Mouse (Mus musculus): Measurements from ENCODE around the gene Snx14. TPM values are rescaled to one million over a fixed set of nuclear protein-coding genes. Genes with fewer than 3 reads are reported as not detected.

The Snx14 gene
- polyA plus RNA-seq, 1 experiment = 15.4 TPM

- no peaks in the 10 kb centered on the region for H3K4me1 ChIP-seq (ENCODE audit: control insufficient read depth, insufficient read depth, low read length)
- WGBS = 82% methylated on average over 6 of the region's 6 CpGs
- no peak for DNase-seq
- H3K4me3 ChIP-seq (replicated peaks; ENCODE audit: extremely low read depth, low read depth, low read length) = no peak overlapping the region
- TF ChIP-seq POLR2A (IDR thresholded peaks at IDR 0.05; ENCODE audit: borderline replicate concordance, extremely low read depth, low read depth, low read length) (no peak), CTCF (IDR thresholded peaks at IDR 0.05; ENCODE audit: insufficient read depth, low read length) (no peak)
Measured at GRCm38 (mm10) chr9:88352741-88353140, 86.0 kb downstream of the Snx14 start.

GRCm38 (mm10) chr9:88351163-88351562 lies 87.6 kb downstream of the Snx14 start:
- no peak for DNase-seq
- no peaks in the 10 kb centered on the region for H3K4me1 ChIP-seq (ENCODE audit: control insufficient read depth, insufficient read depth, low read length)
- no peak overlapping the region for H3K4me3 ChIP-seq (replicated peaks; ENCODE audit: extremely low read depth, low read depth, low read length)
- TF ChIP-seq CTCF (IDR thresholded peaks at IDR 0.05; ENCODE audit: insufficient read depth, low read length) = no peak
- no peak for TF ChIP-seq POLR2A (IDR thresholded peaks at IDR 0.05; ENCODE audit: borderline replicate concordance, extremely low read depth, low read depth, low read length)
- 32% methylated on average over 3 of the region's 3 CpGs for WGBS

- DNase-seq = no peak
- TF ChIP-seq CTCF (IDR thresholded peaks at IDR 0.05; ENCODE audit: insufficient read depth, low read length) = no peak
- no peak for TF ChIP-seq POLR2A (IDR thresholded peaks at IDR 0.05; ENCODE audit: borderline replicate concordance, extremely low read depth, low read depth, low read length)
- Histone ChIP-seq H3K4me3 (replicated peaks; ENCODE audit: extremely low read depth, low read depth, low read length) (no peak overlapping the region), H3K4me1 (ENCODE audit: control insufficient read depth, insufficient read depth, low read length) (no peaks in the 10 kb centered on the region)
- WGBS = 57% methylated on average over 1 of the region's 1 CpGs
Measured at GRCm38 (mm10) chr9:88350317-88350716, 88.4 kb downstream of the Snx14 start.

- Histone ChIP-seq H3K4me1 (ENCODE audit: control insufficient read depth, insufficient read depth, low read length) (no peaks in the 10 kb centered on the region), H3K4me3 (replicated peaks; ENCODE audit: extremely low read depth, low read depth, low read length) (no peak overlapping the region)
- DNase-seq = no peak
- 79% methylated on average over 6 of the region's 6 CpGs for WGBS
- TF ChIP-seq CTCF (IDR thresholded peaks at IDR 0.05; ENCODE audit: insufficient read depth, low read length) = no peak
- no peak for TF ChIP-seq POLR2A (IDR thresholded peaks at IDR 0.05; ENCODE audit: borderline replicate concordance, extremely low read depth, low read depth, low read length)
Measured at GRCm38 (mm10) chr9:88348623-88349022, 90.1 kb downstream of the Snx14 start.

- no peak for DNase-seq
- TF ChIP-seq CTCF (IDR thresholded peaks at IDR 0.05; ENCODE audit: insufficient read depth, low read length) (no peak), POLR2A (IDR thresholded peaks at IDR 0.05; ENCODE audit: borderline replicate concordance, extremely low read depth, low read depth, low read length) (no peak)
- no peaks in the 10 kb centered on the region for H3K4me1 ChIP-seq (ENCODE audit: control insufficient read depth, insufficient read depth, low read length)
- no peak overlapping the region for H3K4me3 ChIP-seq (replicated peaks; ENCODE audit: extremely low read depth, low read depth, low read length)
- 40% methylated on average over 5 of the region's 5 CpGs for WGBS
Measured at GRCm38 (mm10) chr9:88346857-88347256, 91.9 kb downstream of the Snx14 start.

GRCm38 (mm10) chr9:88344424-88344823 lies 94.3 kb downstream of the Snx14 start:
- no peak for DNase-seq
- TF ChIP-seq CTCF (IDR thresholded peaks at IDR 0.05; ENCODE audit: insufficient read depth, low read length) (no peak), POLR2A (IDR thresholded peaks at IDR 0.05; ENCODE audit: borderline replicate concordance, extremely low read depth, low read depth, low read length) (no peak)
- H3K4me1 ChIP-seq (ENCODE audit: control insufficient read depth, insufficient read depth, low read length) = no peaks in the 10 kb centered on the region
- 95% methylated on average over 2 of the region's 2 CpGs for WGBS
- H3K4me3 ChIP-seq (replicated peaks; ENCODE audit: extremely low read depth, low read depth, low read length) = no peak overlapping the region

GRCm38 (mm10) chr9:88342701-88343100 lies 96.1 kb downstream of the Snx14 start:
- no peak for TF ChIP-seq CTCF (IDR thresholded peaks at IDR 0.05; ENCODE audit: insufficient read depth, low read length)
- no peak for TF ChIP-seq POLR2A (IDR thresholded peaks at IDR 0.05; ENCODE audit: borderline replicate concordance, extremely low read depth, low read depth, low read length)
- Histone ChIP-seq H3K4me3 (replicated peaks; ENCODE audit: extremely low read depth, low read depth, low read length) (no peak overlapping the region), H3K4me1 (ENCODE audit: control insufficient read depth, insufficient read depth, low read length) (no peaks in the 10 kb centered on the region)
- WGBS = 74% methylated on average over 3 of the region's 3 CpGs
- DNase-seq = no peak

- no peak for TF ChIP-seq POLR2A (IDR thresholded peaks at IDR 0.05; ENCODE audit: borderline replicate concordance, extremely low read depth, low read depth, low read length)
- no peak for TF ChIP-seq CTCF (IDR thresholded peaks at IDR 0.05; ENCODE audit: insufficient read depth, low read length)
Measured at GRCm38 (mm10) chr9:88342241-88342640, 96.5 kb downstream of the Snx14 start.

GRCm38 (mm10) chr9:88340819-88341218 lies 97.9 kb downstream of the Snx14 start:
- Histone ChIP-seq H3K4me1 (ENCODE audit: control insufficient read depth, insufficient read depth, low read length) (no peaks in the 10 kb centered on the region), H3K4me3 (replicated peaks; ENCODE audit: extremely low read depth, low read depth, low read length) (no peak overlapping the region)
- no peak for TF ChIP-seq POLR2A (IDR thresholded peaks at IDR 0.05; ENCODE audit: borderline replicate concordance, extremely low read depth, low read depth, low read length)
- no peak for TF ChIP-seq CTCF (IDR thresholded peaks at IDR 0.05; ENCODE audit: insufficient read depth, low read length)
- 82% methylated on average over 3 of the region's 3 CpGs for WGBS
- DNase-seq = no peak

More at GRCm38 (mm10) chr9:88342241-88342640, 96.5 kb downstream of the Snx14 start:
- DNase-seq = no peak
- 81% methylated on average over 7 of the region's 7 CpGs for WGBS
- Histone ChIP-seq H3K4me3 (replicated peaks; ENCODE audit: extremely low read depth, low read depth, low read length) (no peak overlapping the region), H3K4me1 (ENCODE audit: control insufficient read depth, insufficient read depth, low read length) (no peaks in the 10 kb centered on the region)

GRCm38 (mm10) chr9:88335839-88336238 lies 102.9 kb downstream of the Snx14 start:
- 56% methylated on average over 1 of the region's 2 CpGs for WGBS
- no peak for DNase-seq
- H3K4me1 ChIP-seq (ENCODE audit: control insufficient read depth, insufficient read depth, low read length) = no peaks in the 10 kb centered on the region; the same call in 1 of the 2 replicates
- H3K4me3 ChIP-seq (replicated peaks; ENCODE audit: extremely low read depth, low read depth, low read length) = no peak overlapping the region
- TF ChIP-seq POLR2A (IDR thresholded peaks at IDR 0.05; ENCODE audit: borderline replicate concordance, extremely low read depth, low read depth, low read length) = no peak
